Mouse (Mus musculus): ENCODE measurements around the gene Prr14.
A peak's percentile ranks its signal among the peaks of the same experiment; 100 is the strongest.
"Not testable (repeated sequence)": the region's sequence is repeated elsewhere in the genome, so short reads cannot be mapped to it uniquely, and the experiment has no call there.

Gene Prr14

GRCm38 (mm10) chr7:127472060-127472459 is 12.6 kb downstream of the Prr14 start:
- DNase-seq: no peak

DNA sequence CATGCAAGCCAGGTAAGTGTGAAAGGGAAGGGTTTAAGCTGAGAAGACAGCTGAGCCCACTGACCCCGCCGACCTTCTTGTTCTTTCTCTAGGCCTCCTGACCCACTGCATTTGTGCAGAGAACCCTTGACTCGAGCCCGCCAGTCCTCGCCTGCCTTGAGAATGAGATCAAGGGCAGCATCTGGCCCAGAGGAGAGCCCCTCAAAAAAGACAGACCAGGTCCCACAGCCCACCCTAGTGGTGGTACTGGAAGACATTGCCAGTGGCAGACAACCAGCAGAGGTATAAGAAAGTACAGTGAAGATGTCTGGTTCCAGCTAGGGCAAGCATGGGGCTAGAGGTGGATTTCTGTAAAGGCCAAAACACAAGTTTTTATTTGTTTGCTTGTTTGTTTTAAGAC is 14.3 kb downstream of the Prr14 start:
- peak; percentile 61 for DNase-seq

GRCm38 (mm10) chr7:127474378-127475070 is 15.1 kb downstream of the Prr14 start:
- no peak for DNase-seq

DNA sequence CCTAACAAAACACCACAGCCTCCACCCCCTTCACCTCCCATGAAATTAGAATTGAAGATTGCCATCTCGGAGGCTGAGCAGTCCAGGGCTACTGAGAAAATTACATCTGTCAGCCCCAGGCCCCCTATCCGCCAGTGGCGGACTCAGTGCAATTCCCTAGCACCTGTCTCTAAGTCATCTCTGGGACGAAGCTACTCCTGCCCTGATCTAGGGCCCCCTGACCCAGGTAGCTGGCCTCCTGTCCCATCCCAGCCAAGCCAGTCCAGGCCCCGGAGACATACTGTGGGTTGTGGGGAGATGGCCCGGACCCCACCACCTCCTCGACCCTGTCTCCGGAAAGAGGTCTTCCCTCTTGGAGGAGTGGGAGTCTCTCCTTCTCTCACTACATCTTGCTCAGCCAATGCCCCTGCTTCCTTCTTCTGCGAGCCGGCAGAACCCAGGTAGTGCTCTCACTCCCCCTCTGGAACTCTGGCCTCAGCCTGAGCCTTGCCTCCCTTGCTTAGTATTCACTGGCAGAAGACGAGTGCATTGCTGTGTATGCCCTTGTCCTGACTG is 15.9 kb downstream of the Prr14 start:
- no peak for DNase-seq

DNA sequence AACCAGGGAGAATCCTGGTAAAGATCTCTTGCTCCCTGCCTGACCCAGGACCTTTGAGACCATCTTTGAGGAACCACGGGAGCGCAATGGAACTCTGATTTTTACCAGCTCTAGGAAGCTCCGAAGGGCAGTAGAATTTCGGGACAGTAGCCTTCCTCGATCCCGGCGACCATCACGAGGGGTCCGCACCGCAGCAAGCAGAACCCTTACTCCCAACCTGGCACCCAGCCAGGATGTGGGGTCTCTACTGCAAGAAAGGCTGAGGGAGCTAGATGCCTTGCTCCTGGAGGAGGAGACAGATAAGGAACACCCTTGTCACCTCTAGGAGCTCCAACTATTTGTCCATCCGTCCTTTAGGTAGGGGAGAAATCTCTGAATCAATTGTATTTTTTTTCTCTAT is 16.9 kb downstream of the Prr14 start:
- peak; percentile 19 for DNase-seq

- no peak for DNase-seq
Measured at GRCm38 (mm10) chr7:127476855-127477254, 17.4 kb downstream of the Prr14 start.

DNA sequence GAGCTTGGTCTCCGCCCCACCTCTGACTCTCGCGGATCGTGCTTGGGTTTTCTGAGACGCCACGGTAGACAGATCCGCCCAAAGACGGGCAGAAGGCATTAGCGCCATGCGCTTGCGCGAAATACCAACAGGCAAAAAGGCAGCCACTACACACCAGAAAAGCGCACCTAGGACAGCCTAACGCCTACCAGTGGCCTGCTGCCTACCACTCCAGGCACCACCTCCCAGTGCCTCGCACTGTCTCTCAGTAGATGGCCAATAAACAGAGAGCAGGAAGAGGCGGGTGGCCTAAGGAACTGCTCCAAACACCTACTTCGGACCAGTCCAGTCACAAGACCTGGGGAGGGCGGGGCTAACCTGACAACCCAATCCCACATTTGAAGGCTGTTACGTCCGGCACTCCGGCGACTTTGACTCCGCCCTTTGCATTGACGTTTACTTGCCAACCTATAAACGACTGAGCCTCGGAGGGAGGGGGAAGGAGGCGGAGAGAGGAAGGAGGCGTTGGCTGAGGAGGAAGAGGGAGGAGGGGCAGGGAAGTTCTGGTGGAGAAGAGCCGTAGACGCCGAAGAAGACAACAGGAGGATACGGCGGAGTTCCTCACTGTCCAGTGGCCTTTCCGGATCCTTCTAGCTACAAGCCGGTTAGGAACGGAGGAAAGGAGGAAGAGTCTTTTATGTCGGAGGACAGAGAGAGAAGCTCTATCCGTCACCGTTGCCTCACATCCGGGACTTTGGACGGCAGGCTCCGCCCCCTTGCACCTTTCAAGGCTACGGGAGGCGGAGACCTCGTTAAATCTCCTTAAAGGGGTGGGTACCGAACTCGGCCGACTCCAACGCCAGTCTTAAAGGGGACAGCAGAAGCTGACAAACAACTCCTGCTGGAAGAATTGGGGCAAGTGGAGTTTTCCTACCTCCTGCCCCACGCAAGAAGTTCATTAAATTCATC is 18.6 kb downstream of the Prr14 start:
- peak; percentile 99 for DNase-seq

GRCm38 (mm10) chr7:127478635-127479317 is 19.4 kb downstream of the Prr14 start, which contains the start of gene Fbrs:
Gene Fbrs (plus strand): TSS chr7:127479199.
- DNase-seq: peak; percentile 86

DNA sequence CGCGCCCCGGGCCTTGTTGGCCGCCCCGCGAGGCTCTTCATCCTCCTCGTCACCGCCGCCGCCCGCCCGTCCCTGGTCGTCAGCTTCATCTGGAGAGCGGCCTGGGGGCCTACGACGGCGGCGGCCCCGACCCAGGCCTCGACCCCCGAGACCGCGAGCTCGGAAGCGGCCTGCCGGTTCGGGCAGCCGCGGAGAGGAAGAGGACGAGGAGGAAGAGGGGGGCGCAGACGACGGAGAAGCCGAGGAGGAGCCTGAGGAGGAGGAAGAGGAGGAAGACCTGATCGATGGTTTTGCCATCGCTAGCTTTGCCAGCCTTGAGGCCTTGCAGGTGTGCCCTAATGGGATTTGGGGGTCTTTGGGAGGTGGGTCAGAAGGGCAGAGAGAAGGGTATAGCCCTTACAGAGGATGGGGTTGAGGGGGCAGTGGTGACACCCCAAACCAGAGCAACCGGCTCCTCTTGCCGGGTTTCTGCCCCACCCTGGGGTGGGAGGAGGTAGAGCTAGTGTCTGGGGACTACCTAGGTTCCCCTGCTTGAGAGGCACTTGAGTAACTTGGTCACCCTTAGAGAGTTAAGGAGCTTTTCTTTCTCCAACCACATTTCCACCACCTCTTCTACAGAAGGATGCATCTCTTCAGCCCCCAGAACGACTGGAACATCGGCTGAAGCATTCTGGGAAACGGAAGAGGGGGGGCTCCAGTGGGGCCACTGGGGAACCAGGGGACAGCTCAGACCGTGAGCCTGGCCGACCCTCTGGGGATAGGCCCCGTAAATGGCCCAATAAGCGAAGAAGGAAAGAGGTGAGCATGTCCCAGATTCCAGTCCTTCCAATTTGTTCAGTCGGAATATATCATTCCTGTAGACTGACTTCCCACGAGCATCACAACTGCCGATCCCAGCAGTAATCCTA is 20.2 kb downstream of the Prr14 start:
- peak; percentile 59 for DNase-seq

- DNase-seq: peak; percentile 84
Measured at GRCm38 (mm10) chr7:127480321-127480720, 20.9 kb downstream of the Prr14 start.

- no peak for DNase-seq
Measured at GRCm38 (mm10) chr7:127485416-127485815, 26.0 kb downstream of the Prr14 start.

- DNase-seq: not testable (repeated sequence)
Measured at GRCm38 (mm10) chr7:127488364-127488763, 29.0 kb downstream of the Prr14 start.

DNA sequence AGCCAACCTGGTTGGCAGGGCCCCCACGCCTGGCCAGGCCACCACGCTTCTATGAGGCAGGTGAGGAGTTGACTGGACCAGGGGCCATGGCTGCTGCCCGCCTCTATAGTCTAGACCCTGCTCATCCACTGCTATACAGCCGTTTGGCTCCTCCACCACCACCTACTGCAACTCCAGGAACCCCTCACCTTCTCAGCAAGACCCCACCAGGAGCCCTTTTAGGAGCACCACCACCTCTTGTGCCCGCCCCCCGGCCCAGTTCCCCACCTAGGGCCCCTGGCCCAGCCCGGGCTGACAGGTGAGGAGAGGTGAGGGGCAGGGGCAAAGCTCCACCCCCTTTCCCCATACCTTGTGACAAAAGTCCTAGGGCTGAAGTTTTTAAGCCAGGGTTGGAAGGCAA is 30.6 kb downstream of the Prr14 start:
- DNase-seq: no peak

DNA sequence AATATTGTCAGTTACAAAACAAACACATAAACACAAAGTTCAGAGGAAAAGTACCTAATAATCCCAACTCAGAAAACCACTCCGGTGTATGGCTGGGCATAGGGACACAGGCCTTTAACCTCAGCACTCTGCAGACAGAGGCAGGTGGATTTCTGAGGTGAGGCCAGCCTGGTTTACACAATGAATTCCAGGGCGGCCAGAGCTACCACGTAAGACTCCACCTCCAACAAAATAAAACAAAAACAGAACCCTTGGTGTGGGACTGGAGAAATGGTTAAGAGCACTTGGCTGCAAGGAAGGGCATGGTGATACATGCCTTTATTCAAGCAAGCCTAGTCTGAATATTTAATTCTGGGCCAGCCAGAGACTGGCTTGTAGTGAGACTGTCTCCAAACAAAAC is 32.4 kb downstream of the Prr14 start:
- no peak for DNase-seq

DNA sequence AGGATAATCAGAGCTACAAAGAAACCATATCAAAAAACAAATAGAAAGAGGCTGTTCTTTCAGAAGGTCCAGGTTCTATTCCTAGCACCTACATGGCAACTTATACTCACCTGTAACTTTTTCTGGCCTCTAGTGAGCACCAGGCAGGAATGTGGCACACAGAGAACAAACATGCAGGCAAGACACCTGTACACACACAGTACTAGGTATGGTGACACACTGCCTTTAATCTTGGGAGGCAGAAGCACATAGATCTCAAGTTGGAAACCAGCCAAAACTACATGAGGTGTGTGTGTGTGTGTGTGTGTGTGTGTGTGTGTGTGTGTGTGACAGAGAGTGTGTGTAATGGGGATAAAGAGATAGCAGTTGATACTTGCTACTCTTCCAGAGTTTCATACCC is 35.2 kb downstream of the Prr14 start:
- no peak for DNase-seq

- DNase-seq: no peak
Measured at GRCm38 (mm10) chr7:127497382-127497781, 38.0 kb downstream of the Prr14 start.

- peak; percentile 76 for DNase-seq
Measured at GRCm38 (mm10) chr7:127498407-127498806, 39.0 kb downstream of the Prr14 start.

DNA sequence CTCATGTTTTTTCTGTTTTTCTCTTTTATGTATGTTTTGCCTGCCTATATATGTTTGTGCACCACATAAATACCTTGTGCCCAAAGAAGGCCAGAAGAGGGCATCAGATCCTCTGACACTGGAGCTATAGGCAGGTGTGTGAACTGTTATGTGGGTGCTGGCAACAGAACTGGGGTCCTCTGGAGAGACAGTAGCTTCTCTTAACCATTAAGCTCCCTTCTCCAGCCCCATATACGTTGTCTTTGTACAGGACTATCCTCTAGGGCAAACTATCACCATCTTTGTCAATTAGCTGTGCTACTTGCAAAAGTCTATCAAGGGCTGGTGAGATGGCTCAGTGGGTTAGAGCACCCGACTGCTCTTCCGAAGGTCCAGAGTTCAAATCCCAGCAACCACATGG is 48.9 kb downstream of the Prr14 start:
- DNase-seq: no peak

- not testable (repeated sequence) for DNase-seq
Measured at GRCm38 (mm10) chr7:127509830-127510229, 50.4 kb downstream of the Prr14 start.

GRCm38 (mm10) chr7:127511241-127511640 is 51.8 kb downstream of the Prr14 start:
- DNase-seq: no peak

GRCm38 (mm10) chr7:127511808-127512230 is 52.4 kb downstream of the Prr14 start, which contains the start of gene Srcap:
Gene Srcap (plus strand): TSS chr7:127511983.
- peak; percentile 97 for DNase-seq

All from thymus, postnatal 14 days (tissue).